Mouse (Mus musculus) B cell, adult 67 days (primary cell): ENCODE measurements around the gene Bbs2. TPM values are rescaled to one million over a fixed set of nuclear protein-coding genes. Genes with fewer than 3 reads are reported as not detected.

Experiments
- total RNA-seq, 2 experiments: library from RNA; stranded (reverse); gene quantifications; 4 replicates each; pipeline ENCODE4 v1.2.4; 2023

Gene Bbs2
- total RNA-seq, result 10 to 100 TPM; 14.1 to 21.5 TPM

GRCm38 (mm10) chr8:94098081-94098974 is at the start of gene Bbs2:
TSS of gene Bbs2 (minus strand) at chr8:94098928.

GRCm38 (mm10) chr8:94136933-94137332 is 38.2 kb upstream of the Bbs2 start, which contains the start of gene Mt4:
TSS of gene Mt4 (plus strand) at chr8:94137197.

GRCm38 (mm10) chr8:94036944-94037524 is 61.7 kb downstream of the Bbs2 start, which contains the start of the genes Nudt21 and Ogfod1:
TSS of gene Nudt21 (minus strand) at chr8:94037031.
TSS of gene Ogfod1 (plus strand) at chr8:94037198.

Other genes with a start within 250 kb of the Bbs2 start
- 10 to 100 TPM; 76.7 to 79.4 TPM for gene Amfr, start 86.1 kb downstream of the Bbs2 start, total RNA-seq
- 10 to 100 TPM; 30.5 to 45.1 TPM for gene Nudt21, start 61.9 kb downstream of the Bbs2 start, total RNA-seq
- gene Ogfod1, start 61.7 kb downstream of the Bbs2 start, total RNA-seq, result 10 to 100 TPM; 19.1 to 22.3 TPM
- not detected for gene Mt4, start 38.3 kb upstream of the Bbs2 start, total RNA-seq
- gene Mt3, start 53.7 kb upstream of the Bbs2 start, total RNA-seq, result not detected
- not detected for gene Mt2, start 73.7 kb upstream of the Bbs2 start, total RNA-seq
- 1 to 10 TPM; 2.0 to 2.9 TPM for gene Mt1, start 80.2 kb upstream of the Bbs2 start, total RNA-seq
- gene Nup93, start 115.6 kb upstream of the Bbs2 start, total RNA-seq, result 10 to 100 TPM; 32.1 to 32.4 TPM
- gene Slc12a3, start 230.3 kb upstream of the Bbs2 start, total RNA-seq, result 1 to 10 TPM in 1 of 2 experiments, under 1 TPM in 1; 0.78 to 1.2 TPM